Mouse (Mus musculus) CH12.LX (cell line): ENCODE measurements around the gene Ccdc40. TPM values are rescaled to one million over a fixed set of nuclear protein-coding genes. Genes with fewer than 3 reads are reported as not detected.
"Not testable (repeated sequence)": the region's sequence is repeated elsewhere in the genome, so short reads cannot be mapped to it uniquely, and the experiment has no call there.

ENCODE experiments used
- DNase-seq: peaks from one replicate; pipeline ENCODE4 v3.0.0-alpha.2; 2013; ENCODE audit errors: extremely low read depth
- H3K27ac ChIP-seq: 2 replicates; pipeline ENCODE4 v1.5.1; 2012; ENCODE audit warnings: low read depth, mild to moderate bottlenecking, control low read depth, moderate library complexity; ENCODE audit not compliant: insufficient read depth
- H3K27me3 ChIP-seq: replicated peaks from 2 replicates; pipeline ENCODE3; 2012; ENCODE audit warnings: inconsistent platforms
- H3K36me3 ChIP-seq, 2 experiments: replicated peaks in 1 of 2; 2 replicates each; pipeline versions ENCODE3 to v1.6.1; 2012; ENCODE audit warnings: inconsistent platforms in 1 of 2, low read length in 1 of 2, mild to moderate bottlenecking in 1 of 2, mixed read lengths in 1 of 2, moderate library complexity in 1 of 2; ENCODE audit not compliant: control insufficient read depth in 1 of 2, insufficient read depth in 1 of 2
- H3K4me1 ChIP-seq, 2 experiments: 2 replicates each; pipeline ENCODE4 v1.6.1; 2012; ENCODE audit warnings: inconsistent platforms in 1 of 2, moderate library complexity in 1 of 2; ENCODE audit not compliant: insufficient read depth in 2 of 2, control insufficient read depth in 1 of 2
- H3K4me2 ChIP-seq: 2 replicates; pipeline ENCODE4 v1.6.1; 2012; ENCODE audit warnings: low read depth, mild to moderate bottlenecking, control low read depth; ENCODE audit not compliant: poor library complexity, insufficient read depth, severe bottlenecking
- H3K4me3 ChIP-seq, 3 experiments: fragments of 150-350 bp in 1 of 3; sonication (generic) in 1 of 3; replicated peaks in 1 of 3; 2 replicates each; pipeline versions ENCODE3 to v1.5.1; 2011 to 2012; ENCODE audit warnings: low read depth in 2 of 3, low read length in 2 of 3, mild to moderate bottlenecking in 2 of 3, moderate library complexity in 2 of 3, control low read depth in 1 of 3, improper control_type of control experiment in 1 of 3, inconsistent platforms in 1 of 3, mixed read lengths in 1 of 3; ENCODE audit not compliant: poor library complexity in 1 of 3
- H3K79me2 ChIP-seq: replicated peaks from 2 replicates; pipeline ENCODE4 v1.6.1; 2012; ENCODE audit warnings: mild to moderate bottlenecking, moderate library complexity; ENCODE audit not compliant: control insufficient read depth, poor library complexity, insufficient read depth, severe bottlenecking; ENCODE audit errors: extremely low read depth
- H3K9ac ChIP-seq: 2 replicates; pipeline ENCODE4 v1.6.1; 2012; ENCODE audit warnings: low read depth, mild to moderate bottlenecking, control low read depth, moderate library complexity; ENCODE audit not compliant: insufficient read depth
- H3K9me3 ChIP-seq: replicated peaks from 2 replicates; pipeline ENCODE3; 2012; ENCODE audit warnings: low read length, inconsistent platforms, mixed read lengths
- CTCF ChIP-seq, 2 experiments: IDR thresholded peaks in 1 of 2; conservative IDR thresholded peaks in 1 of 2; 2 replicates each; pipeline ENCODE4 v1.5.1; 2011 to 2012; ENCODE audit warnings: low read depth in 2 of 2, low read length in 2 of 2, improper control_type of control experiment in 1 of 2, inconsistent platforms in 1 of 2, mild to moderate bottlenecking in 1 of 2, moderate library complexity in 1 of 2
- GABPA ChIP-seq: IDR thresholded peaks from 2 replicates; pipeline ENCODE4 v1.6.1; 2012; ENCODE audit warnings: low read depth, low read length, improper control_type of control experiment, inconsistent platforms; ENCODE audit not compliant: insufficient replicate concordance
- MAFK ChIP-seq: IDR thresholded peaks from 2 replicates; pipeline ENCODE4 v1.6.1; 2011; ENCODE audit warnings: low read length, improper control_type of control experiment; ENCODE audit not compliant: insufficient replicate concordance
- MXI1 ChIP-seq: IDR thresholded peaks from 2 replicates; pipeline ENCODE4 v1.6.1; 2011; ENCODE audit warnings: mild to moderate bottlenecking, low read depth, low read length, improper control_type of control experiment
- MYC ChIP-seq: IDR thresholded peaks from 2 replicates; pipeline ENCODE4 v1.6.1; 2011; ENCODE audit warnings: low read depth, mild to moderate bottlenecking, improper control_type of control experiment, low read length
- NRF1 ChIP-seq: IDR thresholded peaks from 2 replicates; pipeline ENCODE4 v1.6.1; 2014; ENCODE audit warnings: low read depth, mild to moderate bottlenecking, inconsistent platforms, low read length, improper control_type of control experiment, moderate library complexity
- SMC3 ChIP-seq: IDR thresholded peaks from 2 replicates; pipeline ENCODE4 v1.6.1; 2011; ENCODE audit warnings: low read depth, low read length, improper control_type of control experiment
- UBTF ChIP-seq: IDR thresholded peaks from 2 replicates; pipeline ENCODE4 v1.6.1; 2012; ENCODE audit warnings: low read depth, mild to moderate bottlenecking, inconsistent platforms, low read length, improper control_type of control experiment, moderate library complexity
- USF1 ChIP-seq: IDR thresholded peaks from 2 replicates; pipeline ENCODE4 v1.6.1; 2014; ENCODE audit warnings: low read depth, mild to moderate bottlenecking, inconsistent platforms, low read length, improper control_type of control experiment
- ZC3H11A ChIP-seq: IDR thresholded peaks from 2 replicates; pipeline ENCODE4 v1.6.1; 2012; ENCODE audit warnings: low read depth, mild to moderate bottlenecking, inconsistent platforms, low read length, improper control_type of control experiment
- ZKSCAN1 ChIP-seq: IDR thresholded peaks from 2 replicates; pipeline ENCODE4 v1.6.1; 2012; ENCODE audit warnings: low read depth, inconsistent platforms, low read length, improper control_type of control experiment, borderline replicate concordance
- dilution Hi-C: fragments of 300-500 bp; cut with MboI; formaldehyde crosslinking; loops from 2 replicates; pipeline ENCODE4 v1.14.3; 2020; ENCODE audit warnings: low sequenced_read_pairs; ENCODE audit not compliant: extremely low pct_unique_long_range_greater_than_20kb, extremely low pct_ligation_motif_present
- in situ Hi-C: fragments of 300-500 bp; cut with MboI; formaldehyde crosslinking; loops from 3 replicates; pipeline ENCODE4 v1.14.3; 2019; ENCODE audit warnings: low sequenced_read_pairs, low pct_ligation_motif_present, low pct_unique_long_range_greater_than_20kb, mixed read lengths
- polyA plus RNA-seq: library from polyadenylated mRNA; unstranded; fragments of >175 nt; gene quantifications from 2 replicates; pipeline ENCODE4 v1.2.1, GENCODE M21; 2012; ENCODE audit warnings: low read depth; ENCODE audit not compliant: insufficient read length
- total RNA-seq, 2 experiments: library from RNA; depleted of rRNA; stranded (reverse); fragments of 300-350 nt in 1 of 2; fragments of >200 nt in 1 of 2; gene quantifications; 2 replicates each; pipeline ENCODE4 v1.2.3; 2012 to 2014

Gene Ccdc40
- total and polyA plus RNA-seq, 3 experiments, result 0.97 to 1.4 (median 1.3) TPM

DNA sequence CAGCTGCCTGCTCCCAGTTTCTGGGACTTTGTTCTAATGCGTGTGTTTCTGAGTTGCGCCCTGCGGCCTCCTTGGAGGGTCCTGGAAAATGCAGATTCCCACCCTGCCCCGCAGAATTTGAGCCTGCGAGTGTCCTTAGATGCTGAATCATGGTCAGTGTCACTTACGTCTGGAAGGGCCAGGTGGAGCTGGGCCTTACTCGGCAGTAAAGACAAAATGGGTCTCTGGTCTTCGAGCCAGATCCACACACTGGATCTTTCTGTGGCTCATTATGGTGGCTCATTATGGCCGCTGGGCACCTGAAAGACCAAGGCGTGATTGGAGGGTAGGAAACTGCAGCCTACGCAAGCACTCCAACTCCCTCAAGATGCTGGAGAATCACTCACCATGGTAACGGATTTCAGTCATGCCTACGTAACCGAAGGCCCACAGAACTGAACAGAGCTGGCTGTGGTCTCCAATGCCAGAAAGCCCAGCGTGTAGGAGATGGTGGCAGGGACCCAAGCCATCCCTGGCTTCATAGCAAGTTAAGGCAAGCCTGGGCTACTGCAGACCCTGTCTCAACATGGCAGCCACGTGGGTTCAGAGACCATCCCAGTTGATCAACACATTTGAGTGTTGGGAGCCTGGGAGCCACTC, 40.3 kb downstream of the Ccdc40 start:
- DNase-seq, result no peak
- peak overlapping the region; percentile 76 for H3K4me2 ChIP-seq
- peaks cover 4% of the 10 kb centered on the region; the same call in 1 of the 2 replicates for H3K79me2 ChIP-seq
- H3K4me3 ChIP-seq, result peak overlapping the region; percentile 67 to 96 (median 81)
- H3K27me3 ChIP-seq, result peaks cover 21% of the 10 kb centered on the region
- peak overlapping the region; percentile 82 for H3K9ac ChIP-seq
- TF ChIP-seq MAFK, result peak; percentile 63; the same call in 1 of the 2 replicates
- peak; percentile 56 for TF ChIP-seq MXI1
- TF ChIP-seq ZKSCAN1, result no peak
- TF ChIP-seq NRF1, result 0 out of 2 replicates have a peak, but pooled peaks have one; percentile 4
- no peak for TF ChIP-seq UBTF
- no peak for TF ChIP-seq CTCF (conservative IDR thresholded peaks at IDR 0.05 in 1 of 2, IDR thresholded peaks at IDR 0.05 in 1 of 2; ENCODE audit: low read depth in 2 of 2, low read length in 2 of 2)
- no peak for TF ChIP-seq USF1
- TF ChIP-seq GABPA, result no peak
- no peak for TF ChIP-seq MYC
- TF ChIP-seq, all 38 proteins: peak for 3
- dilution Hi-C loops, result no loop called here
- in situ Hi-C loops, result no loop called here
- H3K4me1 ChIP-seq, result peaks cover 13 to 32% of the 10 kb centered on the region in 2 experiments
- no peaks in the 10 kb centered on the region for H3K9me3 ChIP-seq
- no peak overlapping the region for H3K27ac ChIP-seq
- peaks cover 31 to 43% of the 10 kb centered on the region in 2 experiments for H3K36me3 ChIP-seq

DNA sequence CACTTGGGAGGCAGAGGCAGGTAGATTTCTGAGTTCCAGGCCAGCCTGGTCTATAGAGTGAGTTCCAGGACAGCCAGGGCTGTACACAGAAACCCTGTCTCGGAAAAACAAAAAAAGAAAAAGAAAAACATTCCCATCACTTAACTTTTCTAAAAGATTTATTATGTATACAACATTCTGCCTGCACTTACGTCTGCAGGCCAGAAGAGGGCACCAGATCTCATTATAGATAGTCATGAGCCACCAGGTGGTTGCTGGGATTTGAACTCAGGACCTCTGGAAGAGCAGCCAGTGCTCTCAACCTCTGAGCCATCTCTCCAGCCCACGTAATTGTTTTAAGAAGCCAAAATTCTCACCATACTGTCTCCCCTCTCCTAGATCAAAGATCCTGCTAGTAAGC, 44.1 kb downstream of the Ccdc40 start:
- in situ Hi-C loops, H3K4me2 ChIP-seq, H3K27me3 ChIP-seq, DNase-seq, H3K4me3 ChIP-seq, dilution Hi-C loops, H3K9me3 ChIP-seq, H3K27ac ChIP-seq, H3K79me2 ChIP-seq, H3K9ac ChIP-seq: not testable (repeated sequence)
- H3K4me1 ChIP-seq, result peaks cover 8 to 20% of the 10 kb centered on the region in 2 experiments
- TF ChIP-seq SMC3 (0 out of 2 replicates have a peak, but pooled peaks have one; percentile 6), CTCF (conservative IDR thresholded peaks at IDR 0.05 in 1 of 2, IDR thresholded peaks at IDR 0.05 in 1 of 2; ENCODE audit: low read depth in 2 of 2, low read length in 2 of 2) (peak in 1 of 2 experiments; percentile 52; a peak in 2 of 4 replicates)
- H3K36me3 ChIP-seq, result peaks cover 63 to 79% of the 10 kb centered on the region in 2 experiments

DNA sequence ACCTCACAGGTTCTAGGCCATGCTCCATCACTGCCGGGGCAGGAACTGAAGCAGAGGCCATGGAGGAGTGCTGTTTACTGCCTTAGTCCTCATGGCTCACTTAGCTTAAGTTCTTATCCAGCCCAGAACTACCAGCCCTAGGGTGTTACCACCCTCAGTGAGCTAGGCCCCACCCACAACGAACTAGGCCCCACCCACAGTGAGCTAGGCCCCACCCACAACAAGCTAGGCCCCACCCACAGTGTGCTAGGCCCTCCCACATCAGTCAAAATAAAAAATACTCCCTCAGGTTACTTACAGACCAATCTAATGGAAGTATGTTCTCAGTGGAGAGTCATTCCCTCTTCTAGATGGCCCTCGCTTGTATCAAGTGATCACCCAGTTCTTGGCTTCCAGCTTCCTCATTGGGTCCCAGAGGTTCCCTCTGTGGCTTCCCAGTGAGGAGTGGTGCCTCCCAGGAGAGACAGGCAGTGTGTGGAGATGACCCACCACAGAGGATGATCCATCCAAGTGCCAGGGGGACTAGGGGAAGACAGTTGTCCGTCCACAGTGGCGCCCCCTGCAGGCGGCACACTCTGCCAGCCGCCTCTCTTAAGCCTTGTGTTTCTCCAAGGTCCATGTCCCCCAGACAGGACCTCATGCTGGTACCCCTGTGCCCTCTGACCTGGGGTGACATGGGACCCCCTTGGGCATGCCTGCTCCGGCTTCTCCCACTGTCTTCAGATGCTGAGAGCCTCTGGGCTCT, 45.0 kb downstream of the Ccdc40 start:
- in situ Hi-C loops, result no loop called here
- H3K36me3 ChIP-seq, result peaks cover 72 to 88% of the 10 kb centered on the region in 2 experiments

More for the DNA sequence above, 45.0 kb downstream of the Ccdc40 start:
- Histone ChIP-seq H3K9me3 (no peaks in the 10 kb centered on the region), H3K4me1 (peaks cover 8 to 17% of the 10 kb centered on the region in 2 experiments)
- no peak for DNase-seq
- TF ChIP-seq SMC3 (peak; percentile 34), CTCF (conservative IDR thresholded peaks at IDR 0.05 in 1 of 2, IDR thresholded peaks at IDR 0.05 in 1 of 2; ENCODE audit: low read depth in 2 of 2, low read length in 2 of 2) (peak in 1 of 2 experiments; percentile 54; a peak in 3 of 4 replicates), ZC3H11A (no peak)
- TF ChIP-seq, all 38 proteins: peak for 2
- Histone ChIP-seq H3K4me3 (no peak overlapping the region), H3K79me2 (peaks cover 4% of the 10 kb centered on the region; the same call in 1 of the 2 replicates), H3K27ac (no peak overlapping the region), H3K27me3 (no peaks in the 10 kb centered on the region), H3K9ac (no peak overlapping the region), H3K4me2 (no peak overlapping the region)
- dilution Hi-C loops, result no loop called here
